Mouse (Mus musculus) ES-Bruce4 (cell line): ENCODE data around the gene Kcnk12.

Experiments used
- CTCF ChIP-seq: IDR thresholded peaks from one replicate; pipeline ENCODE4 v1.8.1; 2011; ENCODE audit warnings: low read depth, low read length
- POLR2A ChIP-seq: IDR thresholded peaks from one replicate; pipeline ENCODE4 v1.8.1; 2011; ENCODE audit warnings: low read length; ENCODE audit not compliant: insufficient read depth

DNA sequence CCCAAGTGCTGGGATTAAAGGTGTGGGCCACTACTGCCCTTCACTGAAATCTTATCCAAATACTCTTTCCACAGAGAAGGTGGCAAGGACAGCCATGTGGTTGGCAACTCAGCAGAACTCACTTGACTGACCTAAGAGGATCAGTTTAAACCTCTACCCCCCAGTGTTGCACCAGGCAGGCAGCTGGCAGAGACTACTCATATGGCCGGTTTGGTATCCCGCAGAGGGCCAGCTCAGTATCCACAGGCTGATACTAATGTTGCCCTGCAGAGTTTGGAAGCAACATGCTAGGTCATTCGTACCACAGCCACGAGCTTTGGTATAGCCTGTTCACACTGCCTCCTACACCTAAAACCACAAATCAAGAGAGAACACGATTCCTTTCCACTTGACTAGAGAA, 3.0 kb downstream of the Kcnk12 start:
- TF ChIP-seq POLR2A (no peak), CTCF (no peak)
